Mouse (Mus musculus) gastrocnemius, postnatal 4 days (tissue): ENCODE measurements around the gene Trappc2. TPM values are rescaled to one million over a fixed set of nuclear protein-coding genes. Genes with fewer than 3 reads are reported as not detected.

ENCODE experiments used
- total RNA-seq, 2 experiments: library from RNA; stranded (reverse); gene quantifications; 2 replicates each; pipeline ENCODE4 v1.2.3; 2021

Trappc2 gene
- total RNA-seq, 2 experiments from 2014 or later = 14.1 to 20.9 TPM

Other genes with a start within 250 kb of the Trappc2 start
- gene Gpm6b, start 201.7 kb upstream of the Trappc2 start, total RNA-seq = 10 to 100 TPM; 16.6 to 20.2 TPM
- 1 to 10 TPM; 8.0 to 9.3 TPM for gene Ofd1, start 130 bp downstream of the Trappc2 start, total RNA-seq
- 10 to 100 TPM; 24.0 to 28.0 TPM for gene Rab9, start 39.3 kb downstream of the Trappc2 start, total RNA-seq
- gene Tceanc, start 78.0 kb downstream of the Trappc2 start, total RNA-seq = 1 to 10 TPM; 8.5 to 8.7 TPM
- gene Egfl6, start 145.1 kb downstream of the Trappc2 start, total RNA-seq = 10 to 100 TPM; 19.5 to 23.9 TPM